Mouse (Mus musculus) intestine, postnatal 0 days (tissue): ENCODE measurements at regions not wholly inside any gene's neighbourhood (a gene's known extent, or its start where the extent isn't known, plus 50 kb on each side); places are given as distances from the start of the nearest gene placed in this dataset.
A peak's percentile ranks its signal among the peaks of the same experiment; 100 is the strongest.

Source experiments
- ATAC-seq: fragments of 200-750 bp; cut with Nextera tagmentation; 2 replicates; pipeline ENCODE4 v1.8.0; 2017; ENCODE audit warnings: mild to moderate bottlenecking, moderate TSS enrichment, moderate library complexity
- H3K27ac ChIP-seq: fragments of 300-500 bp; sonication (generic); 2 replicates; pipeline ENCODE4 v1.5.1; 2014; ENCODE audit warnings: mild to moderate bottlenecking, low read depth, low read length, moderate library complexity
- H3K27me3 ChIP-seq: fragments of 300-500 bp; sonication (generic); replicated peaks from 2 replicates; pipeline ENCODE4 v1.6.1; 2014; ENCODE audit warnings: low read length, mixed read lengths; ENCODE audit not compliant: control insufficient read depth, insufficient read depth
- H3K36me3 ChIP-seq: fragments of 300-500 bp; sonication (generic); 2 replicates; pipeline ENCODE4 v1.6.1; 2014; ENCODE audit warnings: mild to moderate bottlenecking, moderate library complexity; ENCODE audit not compliant: control insufficient read depth, insufficient read depth
- H3K4me1 ChIP-seq: fragments of 300-500 bp; sonication (generic); replicated peaks from 2 replicates; pipeline ENCODE4 v1.6.1; 2014; ENCODE audit warnings: antibody characterized with exemption, low read length, mixed read lengths; ENCODE audit not compliant: control insufficient read depth, insufficient read depth
- H3K4me2 ChIP-seq: fragments of 300-500 bp; sonication (generic); replicated peaks from 2 replicates; pipeline ENCODE4 v1.6.1; 2014; ENCODE audit warnings: low read depth, mild to moderate bottlenecking, moderate library complexity
- H3K4me3 ChIP-seq: fragments of 300-500 bp; sonication (generic); 2 replicates; pipeline ENCODE4 v1.5.1; 2014; ENCODE audit warnings: low read depth, low read length
- H3K9ac ChIP-seq: fragments of 300-500 bp; sonication (generic); 2 replicates; pipeline ENCODE4 v1.6.1; 2014; ENCODE audit warnings: mild to moderate bottlenecking, low read depth, low read length
- H3K9me3 ChIP-seq: fragments of 300-500 bp; sonication (generic); 2 replicates; pipeline ENCODE4 v1.6.1; 2016; ENCODE audit warnings: mixed run types; ENCODE audit not compliant: control insufficient read depth
- CTCF ChIP-seq: sonication (generic); IDR thresholded peaks from 2 replicates; pipeline ENCODE4 v1.5.1; 2016; ENCODE audit warnings: low read depth, mild to moderate bottlenecking, control low read depth, antibody characterized with exemption, moderate library complexity
- WGBS: fragments of 180-500 bp; shearing (Covaris S2); extraction: QIAGEN DNeasy Blood & Tissue Kit; methylation state at CpG from one replicate; pipeline ENCODE4 v1.1.7; 2014; 5-methylcytosine and 5-hydroxymethylcytosine counted together

DNA sequence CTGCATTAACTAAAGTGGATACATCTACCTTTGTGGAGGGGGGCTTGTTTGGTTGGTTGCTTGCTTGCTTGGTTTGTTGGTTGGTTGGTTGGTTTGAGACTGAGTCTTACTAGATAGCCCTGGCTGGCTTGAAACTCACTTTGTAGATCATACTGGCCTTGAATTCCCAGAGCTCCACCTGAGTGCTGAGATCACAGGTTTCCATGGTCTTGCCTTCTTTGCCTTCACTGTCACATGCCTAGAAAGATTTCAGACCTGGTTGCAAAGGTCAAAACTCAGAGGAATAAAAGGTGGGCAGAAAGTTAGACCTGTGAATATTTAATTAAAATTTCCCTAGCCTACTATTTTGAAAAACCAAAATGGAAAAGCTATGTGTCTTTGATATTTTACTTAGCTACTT lies 375.5 kb downstream of the Tns1 start:
- no peak overlapping the region for H3K4me3 ChIP-seq

DNA sequence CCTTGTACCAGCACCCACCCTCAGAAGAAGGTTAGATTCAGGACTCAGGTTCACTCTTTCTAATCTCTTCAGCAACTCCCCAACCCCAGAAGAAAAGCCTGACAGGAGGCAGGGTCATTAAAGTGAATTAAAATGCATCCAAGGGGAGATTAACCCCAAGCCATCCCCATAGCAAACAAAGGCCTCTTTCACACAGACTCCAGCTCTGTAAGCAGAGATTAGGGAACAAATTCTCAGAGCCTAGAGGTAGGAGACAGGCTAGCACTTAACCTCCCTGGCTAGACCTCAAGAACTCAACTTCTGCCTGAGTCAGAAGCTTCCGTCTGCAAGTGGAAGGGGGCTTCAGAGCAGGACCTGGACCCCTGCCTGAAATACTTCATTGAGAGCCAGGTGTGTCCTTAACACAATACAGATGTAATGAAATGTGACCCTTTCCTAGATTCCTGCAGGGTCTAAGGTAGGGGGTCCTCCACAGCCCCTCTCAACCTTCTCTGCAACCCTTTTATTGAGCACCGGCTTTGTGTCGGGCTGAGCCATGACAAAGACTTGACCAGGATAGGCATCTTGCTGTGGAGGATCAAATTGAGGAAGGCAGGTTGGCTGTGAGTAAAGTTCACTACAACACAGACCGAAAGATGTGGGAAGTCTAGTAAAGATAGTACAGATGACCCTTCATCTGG lies 379.6 kb downstream of the Tns1 start:
- 85% methylated on average over 4 of the region's 4 CpGs for WGBS
- Histone ChIP-seq H3K4me2 (no peak overlapping the region), H3K9me3 (no peaks in the 10 kb centered on the region), H3K27ac (no peak overlapping the region), H3K4me3 (no peak overlapping the region), H3K36me3 (no peaks in the 10 kb centered on the region), H3K27me3 (no peaks in the 10 kb centered on the region), H3K4me1 (no peaks in the 10 kb centered on the region), H3K9ac (no peak overlapping the region; the same call in 1 of the 2 replicates)
- TF ChIP-seq CTCF: no peak
- no peak for ATAC-seq

More for the DNA sequence above, 375.5 kb downstream of the Tns1 start:
- ATAC-seq: no peak
- Histone ChIP-seq H3K27ac (no peak overlapping the region), H3K27me3 (no peaks in the 10 kb centered on the region), H3K9ac (no peak overlapping the region), H3K9me3 (no peaks in the 10 kb centered on the region), H3K4me2 (no peak overlapping the region), H3K4me1 (no peaks in the 10 kb centered on the region), H3K36me3 (no peaks in the 10 kb centered on the region)
- no peak for TF ChIP-seq CTCF

DNA sequence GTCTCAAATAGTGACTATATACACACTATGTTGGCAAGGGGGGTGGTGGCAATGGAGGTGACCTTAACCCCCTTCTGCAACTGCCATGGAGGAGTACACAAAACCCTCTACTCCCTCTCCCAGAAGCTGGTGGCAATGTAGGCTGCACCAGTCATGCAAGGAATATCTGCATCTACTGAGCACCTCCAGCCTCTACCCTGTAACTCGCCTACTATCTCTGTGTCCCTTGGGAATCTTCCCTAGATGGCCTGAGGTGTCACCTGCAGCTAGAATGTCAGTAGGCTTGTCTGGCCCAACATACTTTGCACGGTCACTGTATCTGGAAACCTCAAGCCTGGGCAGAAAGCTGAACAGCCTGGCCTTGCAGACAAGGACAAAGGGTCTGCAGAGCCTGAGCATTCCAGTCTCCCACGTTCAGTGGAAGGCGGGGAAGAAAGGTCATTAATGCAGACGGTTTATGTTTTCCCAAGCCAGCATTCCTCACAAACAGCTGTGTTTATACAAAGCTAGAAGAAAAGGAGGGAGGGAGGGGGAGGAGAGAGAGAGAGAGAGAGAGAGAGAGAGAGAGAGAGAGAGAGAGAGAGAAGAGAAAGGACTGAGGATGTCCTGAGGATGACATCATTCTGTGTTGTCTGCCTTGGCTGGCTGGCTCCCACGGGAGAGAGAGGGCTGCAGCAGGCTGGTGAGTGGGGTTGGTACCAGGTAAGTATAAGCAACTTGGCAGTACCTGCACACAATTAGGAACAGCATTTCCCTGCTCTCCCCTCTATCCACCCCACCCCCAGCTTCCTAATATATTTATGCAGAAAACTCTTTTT lies 380.3 kb downstream of the Tns1 start:
- H3K4me2 ChIP-seq: no peak overlapping the region
- no peak overlapping the region for H3K9ac ChIP-seq
- no peak for TF ChIP-seq CTCF
- 29% methylated on average over 6 of the region's 6 CpGs for WGBS
- ATAC-seq: 0 out of 2 replicates have a peak, but pooled peaks have one; percentile 38
- no peak overlapping the region for H3K27ac ChIP-seq
- no peaks in the 10 kb centered on the region for H3K9me3 ChIP-seq
- H3K27me3 ChIP-seq: no peaks in the 10 kb centered on the region
- no peaks in the 10 kb centered on the region for H3K4me1 ChIP-seq
- no peak overlapping the region for H3K4me3 ChIP-seq
- H3K36me3 ChIP-seq: no peaks in the 10 kb centered on the region

DNA sequence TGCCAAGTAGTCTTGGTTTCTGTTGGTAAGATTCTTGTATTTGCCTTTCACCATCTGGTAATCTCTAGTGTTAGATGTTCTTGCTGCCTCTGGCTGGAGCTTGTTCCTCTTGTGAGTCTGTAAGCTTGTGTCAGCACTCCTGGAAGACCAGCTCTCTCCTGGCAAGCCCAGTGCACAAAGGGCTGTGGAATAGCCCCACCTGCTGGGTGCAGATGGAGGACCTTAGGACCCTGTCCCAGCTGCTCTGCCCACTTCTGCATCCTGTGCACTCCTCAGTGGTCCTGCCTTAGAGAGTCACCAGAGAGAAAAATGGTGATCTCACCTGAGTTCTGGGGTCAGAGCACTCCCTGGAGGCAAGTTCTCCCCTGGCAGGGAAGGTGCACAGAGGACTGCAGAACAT lies 387.2 kb downstream of the Tns1 start:
- no peak overlapping the region for H3K27ac ChIP-seq
- no peak overlapping the region for H3K4me2 ChIP-seq
- H3K27me3 ChIP-seq: no peaks in the 10 kb centered on the region
- H3K4me1 ChIP-seq: no peaks in the 10 kb centered on the region
- peak; percentile 73 for TF ChIP-seq CTCF
- no peak overlapping the region for H3K4me3 ChIP-seq
- H3K36me3 ChIP-seq: no peaks in the 10 kb centered on the region
- no peak overlapping the region for H3K9ac ChIP-seq
- ATAC-seq: no peak
- H3K9me3 ChIP-seq: no peaks in the 10 kb centered on the region

DNA sequence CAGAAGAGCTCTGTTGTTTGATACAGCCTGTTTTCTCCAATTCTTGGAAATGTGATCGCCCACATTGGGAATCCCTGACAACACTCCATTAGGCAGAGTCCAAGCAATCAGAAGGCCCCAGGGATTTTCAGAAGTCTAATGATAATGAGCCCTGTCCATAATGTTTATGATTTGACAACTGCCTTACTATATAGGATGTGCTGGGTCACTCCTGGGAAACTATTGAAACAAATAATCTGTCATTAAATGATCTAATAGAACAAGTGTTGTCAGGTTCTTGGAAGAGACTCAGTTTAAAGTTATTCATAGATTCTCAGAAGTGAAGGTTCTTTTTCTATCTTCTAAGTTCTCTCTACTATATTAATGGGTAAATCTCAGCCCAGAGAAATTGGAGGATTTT lies 395.9 kb downstream of the Tns1 start:
- no peak for TF ChIP-seq CTCF
- WGBS: 89% methylated on average over 1 of the region's 1 CpGs
- no peak overlapping the region for H3K27ac ChIP-seq
- no peak overlapping the region for H3K4me3 ChIP-seq
- no peaks in the 10 kb centered on the region for H3K27me3 ChIP-seq
- H3K4me2 ChIP-seq: no peak overlapping the region
- H3K9me3 ChIP-seq: no peaks in the 10 kb centered on the region
- H3K36me3 ChIP-seq: no peaks in the 10 kb centered on the region
- H3K9ac ChIP-seq: no peak overlapping the region
- H3K4me1 ChIP-seq: no peaks in the 10 kb centered on the region
- no peak for ATAC-seq

DNA sequence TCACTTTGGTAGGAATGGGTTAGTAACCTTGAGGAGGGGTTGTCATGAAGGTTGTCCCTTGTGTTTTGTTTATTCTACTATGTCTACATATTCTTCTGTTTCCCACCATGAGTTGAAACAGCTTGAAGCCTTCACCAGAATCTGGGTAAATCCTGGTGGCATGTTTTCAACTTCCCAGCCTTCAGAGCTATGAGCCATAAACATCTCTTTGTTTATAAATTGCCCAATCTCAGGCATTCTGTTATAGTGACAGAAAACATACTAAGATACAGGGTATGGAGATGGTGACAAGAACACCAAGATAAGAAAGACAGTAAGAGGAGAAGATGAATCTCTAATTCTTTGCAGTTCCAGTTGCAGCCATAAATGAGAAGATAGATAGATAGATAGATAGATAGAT lies 396.5 kb downstream of the Tns1 start:
- H3K4me1 ChIP-seq: no peaks in the 10 kb centered on the region
- H3K27ac ChIP-seq: no peak overlapping the region
- no peaks in the 10 kb centered on the region for H3K9me3 ChIP-seq
- no peak for ATAC-seq
- no peak overlapping the region for H3K4me2 ChIP-seq
- no peak overlapping the region for H3K9ac ChIP-seq
- no peak overlapping the region for H3K4me3 ChIP-seq
- no peaks in the 10 kb centered on the region for H3K27me3 ChIP-seq
- no peaks in the 10 kb centered on the region for H3K36me3 ChIP-seq
- TF ChIP-seq CTCF: no peak
